Mouse (Mus musculus): ENCODE measurements around the gene Cpd.

Cpd gene

DNA sequence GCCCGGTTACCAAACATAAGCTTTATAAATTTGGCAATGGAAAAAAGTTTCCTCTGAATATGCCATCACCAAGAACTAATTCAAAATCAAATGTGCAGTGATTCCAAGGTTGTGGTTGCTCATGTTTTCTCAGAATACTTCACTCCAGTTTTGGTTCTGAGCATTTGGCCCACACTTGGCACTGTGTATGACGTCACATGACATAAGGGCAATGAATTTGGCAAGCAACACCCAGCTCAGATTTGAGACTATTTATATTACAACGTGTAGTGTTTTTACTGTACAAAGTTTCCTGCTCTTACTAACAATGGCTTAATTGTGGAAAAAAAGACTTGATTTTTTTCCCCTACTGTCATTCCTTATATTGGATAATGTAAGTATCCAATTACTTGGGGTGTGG is 73.0 kb downstream of the Cpd start:
- DNase-seq: no peak

DNA sequence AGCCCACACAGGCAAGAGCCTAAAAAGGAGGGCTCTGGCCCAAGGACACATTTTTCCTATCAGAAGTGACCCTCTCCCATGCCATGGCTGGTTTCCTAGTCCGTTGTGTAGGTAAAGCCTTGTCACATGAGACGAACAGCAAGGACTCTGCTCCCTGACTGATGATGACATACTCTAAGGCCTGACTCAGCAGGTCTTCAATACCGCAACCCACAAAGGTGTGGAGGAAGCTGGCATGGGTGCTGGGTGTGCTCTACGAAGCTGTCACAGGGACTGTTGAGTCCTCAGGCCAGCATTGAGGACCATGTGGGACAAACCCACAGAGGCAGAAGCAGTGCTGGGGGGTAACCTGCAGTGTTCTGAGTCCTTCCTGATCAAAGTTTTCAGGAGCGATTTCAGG is 76.3 kb downstream of the Cpd start:
- DNase-seq: no peak

DNA sequence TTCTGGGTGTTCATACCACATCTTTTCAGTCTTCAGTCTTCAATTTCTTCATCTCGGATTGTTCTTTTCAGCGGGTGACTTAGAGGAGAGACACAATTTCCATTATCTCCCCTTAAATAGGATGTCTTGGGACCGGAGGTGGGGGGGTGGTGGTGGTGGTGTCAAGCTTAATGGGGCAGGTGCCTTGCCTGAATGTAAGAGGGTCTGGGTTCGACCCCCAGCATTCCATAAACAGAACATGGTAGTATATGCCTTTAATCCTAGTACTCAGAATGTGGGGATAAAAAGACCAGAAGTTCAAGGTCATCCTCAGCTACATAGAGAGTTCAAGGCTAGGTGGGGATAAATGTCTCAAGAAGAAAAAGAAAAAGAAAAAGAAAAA is 83.1 kb downstream of the Cpd start:
- DNase-seq: no peak

DNA sequence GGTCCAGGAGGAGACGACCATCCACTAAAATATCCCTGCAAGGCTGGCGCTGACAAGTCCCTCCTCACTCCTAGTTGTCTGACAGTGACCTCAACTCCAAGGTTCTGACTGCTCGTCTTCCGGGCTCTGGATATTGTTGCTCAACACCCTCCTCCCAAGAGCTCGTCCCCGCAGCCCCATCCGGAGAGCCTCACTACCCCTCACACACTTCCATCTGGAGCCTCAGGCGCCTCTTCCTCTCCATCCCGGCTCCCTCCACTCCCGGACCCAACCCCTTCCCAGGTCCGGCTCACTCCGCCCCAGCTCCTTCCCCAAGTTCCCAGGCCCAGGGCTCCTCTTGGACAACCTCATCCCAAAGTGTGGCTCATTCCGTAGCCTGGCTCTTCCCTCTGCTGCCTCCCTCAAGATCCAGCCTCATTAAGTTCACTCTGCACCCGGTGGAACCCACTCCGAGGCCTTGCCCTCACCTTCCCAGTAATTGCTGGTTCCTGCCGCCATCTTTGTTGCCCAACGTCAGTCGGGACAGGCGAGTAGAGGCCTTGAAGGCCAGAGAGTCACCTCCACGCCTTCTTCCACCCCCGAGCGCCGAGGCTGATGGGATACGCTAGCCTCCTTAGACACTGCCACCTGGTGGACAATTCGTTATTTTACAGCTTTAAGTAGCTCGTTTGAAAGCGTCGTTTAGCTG is 83.6 kb downstream of the Cpd start, which contains the start of gene Gosr1:
TSS of gene Gosr1 (minus strand) at position 527 of the 688 bp plus-strand sequence.
- peak; percentile 84 for DNase-seq

DNA sequence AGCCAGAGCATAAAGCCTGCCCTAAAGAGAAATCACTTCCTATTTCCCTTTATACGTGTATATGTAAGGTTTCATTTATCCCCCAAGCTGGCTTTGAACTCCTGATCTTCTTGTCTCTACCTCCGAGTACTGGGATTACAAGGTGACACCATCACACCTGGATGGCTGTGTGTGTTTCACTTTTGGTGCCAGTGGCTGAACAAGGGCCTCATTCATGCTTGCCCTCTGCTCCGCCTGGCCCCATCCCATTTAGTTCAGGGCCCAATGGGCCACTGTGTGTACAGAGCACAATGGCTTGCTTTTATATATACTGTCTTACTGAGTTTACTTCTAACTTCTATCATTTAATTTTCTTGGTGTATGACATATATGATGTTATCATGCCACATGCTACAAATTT is 94.5 kb downstream of the Cpd start:
- no peak for DNase-seq

DNA sequence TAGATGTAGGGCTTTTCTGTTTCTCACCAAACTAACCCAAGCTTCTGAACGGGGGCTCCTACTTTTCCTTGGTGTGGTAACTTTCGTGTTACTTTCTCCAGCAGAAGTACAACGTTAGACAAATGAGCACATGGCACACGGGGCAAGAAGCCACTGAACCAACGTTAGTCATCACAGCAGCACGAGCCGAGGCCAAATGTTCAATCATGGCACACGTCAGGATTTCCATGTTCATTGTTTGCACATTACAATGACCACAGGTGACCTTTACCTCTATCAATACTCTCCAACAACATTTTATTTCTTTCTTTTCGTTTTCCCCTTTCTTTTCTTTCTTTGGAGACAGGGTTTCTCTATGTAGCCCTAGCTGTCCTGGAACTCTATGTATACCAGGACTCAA is 98.0 kb downstream of the Cpd start:
- no peak for DNase-seq

DNA sequence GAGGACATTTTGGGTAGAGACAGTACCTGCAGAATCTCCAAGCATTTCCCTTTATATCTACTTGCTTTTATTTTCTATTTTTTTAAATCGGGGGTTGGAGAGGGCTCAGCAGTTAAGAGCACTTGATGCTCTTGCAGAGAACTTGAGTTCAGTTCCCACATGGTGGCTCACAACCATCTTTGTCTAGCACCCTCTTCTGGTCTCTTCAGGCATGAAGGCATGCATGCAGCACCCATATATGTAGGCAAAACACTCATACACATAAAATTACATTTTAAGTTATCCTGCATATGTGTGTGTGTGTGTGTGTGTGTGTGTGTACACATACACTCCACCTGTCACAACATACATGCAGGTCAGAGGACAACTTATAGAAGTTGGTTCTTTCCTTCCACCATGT is 100.9 kb downstream of the Cpd start:
- DNase-seq: no peak

DNA sequence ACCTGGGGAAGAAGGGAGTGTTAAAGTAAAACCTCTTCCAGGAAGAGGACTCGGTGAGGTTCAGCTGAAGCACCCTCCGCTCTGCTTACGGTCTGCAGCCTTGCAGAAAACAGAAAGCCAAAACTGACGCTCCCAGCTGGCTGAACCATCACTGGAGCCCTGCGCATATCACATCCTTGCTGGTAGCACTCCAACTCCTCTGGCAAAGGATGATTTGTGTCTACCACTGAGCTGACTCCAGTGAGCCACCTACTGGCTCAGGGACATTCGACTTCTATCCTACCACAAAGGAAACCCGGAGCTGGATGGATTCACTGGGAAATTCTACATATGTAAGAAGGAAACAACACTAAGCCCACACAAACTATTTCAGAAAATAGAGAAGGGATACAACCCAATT is 102.3 kb downstream of the Cpd start:
- no peak for DNase-seq

DNA sequence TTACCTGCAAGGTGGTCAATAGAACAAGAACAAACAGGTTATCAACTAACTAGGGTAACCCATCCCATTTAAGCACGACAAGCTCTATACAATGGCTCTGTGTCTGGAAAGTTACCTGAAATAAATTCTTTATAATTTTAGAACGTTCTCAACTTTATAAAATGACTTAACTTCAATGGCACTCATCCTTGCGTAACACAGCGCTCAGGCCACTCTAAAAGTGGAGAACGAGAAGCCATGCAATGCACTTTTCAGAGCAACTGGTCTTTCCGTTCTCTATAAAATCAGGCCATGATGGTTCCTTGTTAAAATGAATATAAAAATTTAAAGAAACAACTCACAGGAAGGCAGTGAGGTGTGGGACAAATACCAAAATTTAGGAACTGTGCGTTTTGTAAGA is 104.3 kb downstream of the Cpd start:
- no peak for DNase-seq

DNA sequence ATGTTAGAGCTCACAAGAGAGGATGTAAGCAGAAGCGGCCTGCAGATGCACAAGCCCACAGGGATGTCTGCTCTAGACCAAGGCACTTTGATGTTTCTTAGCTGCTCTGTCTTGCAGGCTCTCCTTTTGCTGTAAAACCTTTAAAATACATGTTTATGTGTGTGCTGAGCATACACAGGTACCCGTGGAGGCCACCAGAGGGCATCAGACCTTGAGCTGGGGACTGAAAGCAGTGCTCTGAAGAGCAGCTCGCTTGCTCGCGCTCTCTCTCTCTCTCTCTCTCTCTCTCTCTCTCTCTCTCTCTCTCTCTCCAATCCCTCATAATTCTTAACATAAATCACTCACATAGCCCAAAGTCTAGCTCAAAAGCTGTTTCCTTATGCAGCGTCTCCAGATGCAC is 107.7 kb downstream of the Cpd start:
- DNase-seq: peak; percentile 49

DNA sequence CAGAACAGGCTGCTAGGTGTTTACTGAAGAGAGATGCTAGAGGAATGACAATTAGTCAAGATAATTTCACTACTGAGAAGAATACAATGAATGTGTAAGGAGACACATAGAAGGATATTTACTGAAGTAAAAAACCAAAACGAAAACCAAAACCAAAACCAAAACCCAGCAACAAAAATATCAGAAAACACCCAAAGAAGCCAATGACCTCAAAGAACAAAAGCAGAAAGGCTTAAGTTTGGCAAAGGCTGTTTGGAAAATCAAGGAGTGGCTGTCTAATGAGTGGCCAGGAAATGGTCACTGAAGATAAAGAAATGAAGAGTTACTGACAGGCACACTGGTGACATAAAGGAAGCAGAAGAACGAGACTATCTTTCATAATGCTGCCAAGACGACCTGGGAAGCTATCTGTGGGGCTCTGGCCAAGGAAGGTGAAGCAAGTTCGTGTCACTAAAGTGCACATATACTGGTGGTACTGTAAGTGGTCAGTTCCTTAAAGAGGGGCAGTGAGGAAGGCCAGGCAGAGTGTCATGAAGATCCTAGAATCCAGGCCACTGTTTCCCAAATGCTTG is 111.0 kb downstream of the Cpd start:
- no peak for DNase-seq

DNA sequence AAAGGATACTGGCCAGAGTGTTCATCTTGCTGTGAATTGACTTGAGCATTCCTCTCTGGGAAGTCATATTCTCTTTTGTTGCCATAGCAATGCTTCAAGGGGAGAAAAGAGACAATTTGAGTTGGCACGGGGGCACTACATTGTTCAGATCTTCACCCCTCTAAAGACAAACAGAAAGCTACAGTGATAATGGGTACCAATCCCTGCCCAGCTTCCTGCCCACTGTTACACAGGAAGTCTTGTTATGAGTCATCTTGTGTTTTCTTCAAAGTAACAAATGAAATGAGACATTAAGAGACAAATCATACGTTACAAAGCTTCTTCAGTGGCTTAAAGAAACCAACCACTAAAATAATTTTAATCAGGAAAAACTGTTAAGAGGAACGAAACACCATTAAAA is 112.3 kb downstream of the Cpd start:
- DNase-seq: no peak

DNA sequence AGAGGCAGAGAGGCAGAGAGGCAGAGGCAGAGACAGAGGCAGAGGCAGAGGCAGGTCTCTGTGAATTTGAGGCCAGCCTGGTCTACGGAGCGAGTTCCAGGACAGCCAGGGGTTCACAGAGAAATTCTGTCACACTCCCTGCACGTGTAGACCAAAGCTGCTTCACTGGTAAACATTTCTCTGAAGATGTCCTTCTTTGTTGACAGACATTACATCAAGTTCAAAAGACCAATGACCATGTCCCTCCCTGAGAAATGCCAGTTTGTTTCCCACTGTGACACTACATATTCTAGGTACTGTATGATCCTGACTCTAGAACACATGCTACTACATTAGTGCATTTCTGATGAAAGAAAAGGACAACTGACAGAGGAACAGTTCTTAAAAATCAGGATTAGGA is 116.2 kb downstream of the Cpd start:
- no peak for DNase-seq
